ENCODE assay signal across 21 mouse cellular contexts in genomic region chr10:44078799-44079521, GRCm38 (mm10).
DNase-seq lines count a peak whose midpoint lies in the region; ATAC-seq and TF ChIP-seq lines count a peak whose summit lies in the region.
"Had no signal": no experiment of that assay in that cellular context is flagged by ENCODE, and none has a peak within 500 bp of the region (broad histone marks: within the 10 kb centered on the region; RNA-seq: fewer than 3 reads in every experiment).

No protein-coding gene starts in this region.

- no peak overlapping the region for H3K9ac ChIP-seq in kidney, postnatal 0 days (ENCODE audit: low read depth, low read length)
- no peak overlapping the region for H3K9ac ChIP-seq in intestine, embryonic 16.5 days (ENCODE audit: low read depth, low read length)
- H3K9ac ChIP-seq: forebrain, embryonic 12.5 days; kidney, embryonic 15.5 days; liver, embryonic 15.5 days; neural tube, embryonic 12.5 days had no signal

- H3K36me3 ChIP-seq in kidney, postnatal 0 days (ENCODE audit: insufficient read depth, low read length), result no peaks in the 10 kb centered on the region
- H3K36me3 ChIP-seq in intestine, embryonic 16.5 days (ENCODE audit: control insufficient read depth, insufficient read depth, low read length), result no peaks in the 10 kb centered on the region
- H3K36me3 ChIP-seq: forebrain, embryonic 12.5 days; kidney, embryonic 15.5 days; liver, embryonic 15.5 days; neural tube, embryonic 12.5 days had no signal

- no peak overlapping the region for H3K4me2 ChIP-seq in kidney, postnatal 0 days (ENCODE audit: low read length)
- H3K4me2 ChIP-seq in intestine, embryonic 16.5 days (ENCODE audit: low read depth, low read length), result no peak overlapping the region
- H3K4me2 ChIP-seq: forebrain, embryonic 12.5 days; kidney, embryonic 15.5 days; liver, embryonic 15.5 days; neural tube, embryonic 12.5 days had no signal

- no peak for ATAC-seq in kidney, postnatal 0 days (replicated peaks; ENCODE audit: low FRiP score, low read depth)
- ATAC-seq in intestine, embryonic 16.5 days, result no peak
- ATAC-seq: hindbrain, postnatal 0 days; midbrain, embryonic 16.5 days had no signal

- H3K9me3 ChIP-seq in kidney, postnatal 0 days (replicated peaks; ENCODE audit: low read length), result no peaks in the 10 kb centered on the region
- H3K9me3 ChIP-seq in intestine, embryonic 16.5 days (ENCODE audit: control insufficient read depth, low read length), result no peaks in the 10 kb centered on the region
- H3K9me3 ChIP-seq: forebrain, embryonic 12.5 days; kidney, embryonic 15.5 days; liver, embryonic 15.5 days; neural tube, embryonic 12.5 days had no signal

- WGBS in kidney, postnatal 0 days, result 57% methylated on average over 6 of the region's 6 CpGs
- 47% methylated on average over 6 of the region's 6 CpGs for WGBS in intestine, embryonic 16.5 days

- TF ChIP-seq CTCF in kidney, postnatal 0 days (IDR thresholded peaks at IDR 0.05; ENCODE audit: low read depth), result no peak

- H3K27ac ChIP-seq in kidney, postnatal 0 days, result no peak overlapping the region
- no peak overlapping the region for H3K27ac ChIP-seq in intestine, embryonic 16.5 days (ENCODE audit: low read length)
- H3K27ac ChIP-seq: forebrain, embryonic 12.5 days; hindbrain, postnatal 0 days; kidney, embryonic 15.5 days; layer of hippocampus, adult 2 months; liver, embryonic 15.5 days; macrophage; neural tube, embryonic 12.5 days had no signal

- DNase-seq in kidney, postnatal 0 days (ENCODE audit: low spot score), result peak; percentile 42
- no peak for DNase-seq in kidney, adult 9 months
- peak; percentile 19 to 24 for DNase-seq in right cerebral cortex, adult 2 months (ENCODE audit: low spot score in 2 of 2)
- no peak for DNase-seq in right cerebral cortex, postnatal 25 days
- peak; percentile 36 to 39 for DNase-seq in adrenal gland, postnatal 36 days
- DNase-seq in telencephalon, adult 2 months (ENCODE audit: low read depth, low spot score), result peak; percentile 48
- no peak for DNase-seq in cerebellum, adult 11 months
- DNase-seq: cerebellum, adult 2 months; embryo, embryonic 11 days; heart, adult 18-20 months; heart, postnatal 10 days; thymus, adult 2 months had no signal

- H3K4me1 ChIP-seq in kidney, postnatal 0 days (replicated peaks; ENCODE audit: insufficient read depth, low read length), result no peaks in the 10 kb centered on the region
- H3K4me1 ChIP-seq in intestine, embryonic 16.5 days (ENCODE audit: control insufficient read depth, insufficient read depth, low read length), result no peaks in the 10 kb centered on the region
- H3K4me1 ChIP-seq: forebrain, embryonic 12.5 days; kidney, embryonic 15.5 days; liver, embryonic 15.5 days; neural tube, embryonic 12.5 days had no signal

- no peaks in the 10 kb centered on the region for H3K27me3 ChIP-seq in kidney, postnatal 0 days (ENCODE audit: insufficient read depth, low read length)
- H3K27me3 ChIP-seq in intestine, embryonic 16.5 days (replicated peaks; ENCODE audit: control insufficient read depth, insufficient read depth, low read length), result no peaks in the 10 kb centered on the region
- H3K27me3 ChIP-seq: forebrain, embryonic 12.5 days; kidney, embryonic 15.5 days; liver, embryonic 15.5 days; neural tube, embryonic 12.5 days had no signal

- no peak overlapping the region for H3K4me3 ChIP-seq in kidney, postnatal 0 days (replicated peaks; ENCODE audit: low read depth, low read length)
- H3K4me3 ChIP-seq in intestine, embryonic 16.5 days (ENCODE audit: low read length), result no peak overlapping the region
- H3K4me3 ChIP-seq: forebrain, embryonic 12.5 days; kidney, embryonic 15.5 days; layer of hippocampus, adult 2 months; liver, embryonic 15.5 days; neural tube, embryonic 12.5 days had no signal

Comparison
In these comparisons a context has a peak if more than half of its experiments do, and no peak if none do; other contexts are left out.
1. DNase-seq: peak in kidney, postnatal 0 days (single experiment), right cerebral cortex, adult 2 months (2 of 2), adrenal gland, postnatal 36 days (2 of 2) and telencephalon, adult 2 months (single experiment); none in kidney, adult 9 months (single experiment), right cerebral cortex, postnatal 25 days (single experiment) and cerebellum, adult 11 months (single experiment).